Mouse (Mus musculus) thymus, postnatal 0 days (tissue): Measurements from ENCODE around the gene Magi3. TPM values are rescaled to one million over a fixed set of nuclear protein-coding genes. Genes with fewer than 3 reads are reported as not detected.

ENCODE experiments used
- DNase-seq: peaks from one replicate; pipeline ENCODE4 v3.0.0-alpha.2; 2015; ENCODE audit warnings: low spot score
- polyA plus RNA-seq: library from polyadenylated mRNA; unstranded; fragments of >200 nt; fragmentation: Nextera tagmentation; extraction: Ambion mirVana; gene quantifications from 2 replicates; pipeline ENCODE4 v1.2.1, GENCODE M21; 2015

The Magi3 gene
- polyA plus RNA-seq = 4.0 and 5.2 TPM in 2 replicates

- peak; percentile 97 for DNase-seq
Observed at GRCm38 (mm10) chr3:104220295-104220965, at the start of gene Magi3. Gene Magi3, minus strand, starts transcription at chr3:104220374.

GRCm38 (mm10) chr3:104264530-104265145 is 44.5 kb upstream of the Magi3 start:
- DNase-seq = no peak

GRCm38 (mm10) chr3:104260221-104260620 is 40.0 kb upstream of the Magi3 start:
- no peak for DNase-seq

GRCm38 (mm10) chr3:104259168-104259567 is 39.0 kb upstream of the Magi3 start:
- DNase-seq = no peak

GRCm38 (mm10) chr3:104257041-104257440 is 36.9 kb upstream of the Magi3 start:
- no peak for DNase-seq

- no peak for DNase-seq
Observed at GRCm38 (mm10) chr3:104253760-104254159, 33.6 kb upstream of the Magi3 start.

GRCm38 (mm10) chr3:104247850-104248249 is 27.7 kb upstream of the Magi3 start:
- DNase-seq = peak; percentile 77

GRCm38 (mm10) chr3:104247057-104247456 is 26.9 kb upstream of the Magi3 start:
- DNase-seq = peak; percentile 14

- DNase-seq = no peak
Observed at GRCm38 (mm10) chr3:104244373-104244772, 24.2 kb upstream of the Magi3 start.

- no peak for DNase-seq
Observed at GRCm38 (mm10) chr3:104243972-104244371, 23.8 kb upstream of the Magi3 start.

- no peak for DNase-seq
Observed at GRCm38 (mm10) chr3:104239785-104240184, 19.6 kb upstream of the Magi3 start.

- no peak for DNase-seq
Observed at GRCm38 (mm10) chr3:104239376-104239775, 19.2 kb upstream of the Magi3 start.

- no peak for DNase-seq
Observed at GRCm38 (mm10) chr3:104237846-104238440, 17.8 kb upstream of the Magi3 start.

- no peak for DNase-seq
Observed at GRCm38 (mm10) chr3:104236029-104236428, 15.9 kb upstream of the Magi3 start.

- no peak for DNase-seq
Observed at GRCm38 (mm10) chr3:104235099-104235498, 14.9 kb upstream of the Magi3 start.

- no peak for DNase-seq
Observed at GRCm38 (mm10) chr3:104233366-104234312, 13.5 kb upstream of the Magi3 start.

GRCm38 (mm10) chr3:104227438-104228111 is 7.4 kb upstream of the Magi3 start:
- DNase-seq = no peak

GRCm38 (mm10) chr3:104226731-104227130 is 6.6 kb upstream of the Magi3 start:
- no peak for DNase-seq

- DNase-seq = no peak
Observed at GRCm38 (mm10) chr3:104221156-104221555, 982 bp upstream of the Magi3 start.

- peak; percentile 68 for DNase-seq
Observed at GRCm38 (mm10) chr3:104219531-104220294, 461 bp downstream of the Magi3 start.
